Mouse (Mus musculus): ENCODE results near the gene Ccnj. TPM values are rescaled to one million over a fixed set of nuclear protein-coding genes. Genes with fewer than 3 reads are reported as not detected.

Gene Ccnj
- polyA plus RNA-seq, 1 experiment from 2014 or later, result 11.6 TPM

DNA sequence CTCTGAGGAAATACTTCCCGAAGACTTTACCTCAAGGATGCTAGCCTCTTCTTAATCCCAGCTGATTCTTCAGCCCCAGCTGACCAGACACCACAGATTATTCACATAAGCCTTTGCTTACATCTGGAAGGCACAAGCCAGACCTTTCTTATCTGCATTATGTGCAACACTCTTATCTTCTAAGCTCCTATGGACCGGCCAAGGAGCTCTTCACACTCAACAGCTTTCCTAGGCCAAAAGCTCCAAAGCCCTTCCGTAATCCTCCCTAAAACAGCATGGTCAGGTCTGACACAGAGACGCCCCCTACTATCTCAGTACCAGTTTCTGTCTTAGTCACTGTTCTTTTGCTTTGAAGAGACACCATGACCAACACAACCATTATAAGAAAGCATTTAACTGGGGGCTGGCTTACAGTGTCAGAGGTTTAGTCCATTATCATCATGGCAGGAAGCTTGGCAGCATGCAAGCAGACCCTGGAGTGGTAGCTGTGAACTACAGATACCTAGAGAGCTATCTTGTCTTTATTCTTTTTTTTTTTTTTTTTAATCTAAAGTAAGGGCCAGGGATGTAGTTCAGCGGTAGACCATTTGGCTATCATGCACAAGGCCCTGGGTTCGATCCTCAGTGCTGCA, 13.1 kb upstream of the Ccnj start:
- Histone ChIP-seq H3K27me3 (ENCODE audit: control insufficient read depth, insufficient read depth, low read length) (no peaks in the 10 kb centered on the region), H3K4me1 (ENCODE audit: control insufficient read depth, insufficient read depth, low read length) (no peaks in the 10 kb centered on the region), H3K9ac (replicated peaks; ENCODE audit: low read depth, low read length) (no peak overlapping the region), H3K36me3 (ENCODE audit: control insufficient read depth, insufficient read depth, low read length) (no peaks in the 10 kb centered on the region), H3K27ac (ENCODE audit: low read depth, low read length) (no peak overlapping the region), H3K4me3 (ENCODE audit: low read depth, low read length) (no peak overlapping the region), H3K9me3 (ENCODE audit: control insufficient read depth, low read length) (no peaks in the 10 kb centered on the region), H3K4me2 (ENCODE audit: low read depth, low read length) (no peak overlapping the region)
- 92% methylated on average over 6 of the region's 6 CpGs for WGBS
- no peak for ATAC-seq (ENCODE audit: low read depth)

DNA sequence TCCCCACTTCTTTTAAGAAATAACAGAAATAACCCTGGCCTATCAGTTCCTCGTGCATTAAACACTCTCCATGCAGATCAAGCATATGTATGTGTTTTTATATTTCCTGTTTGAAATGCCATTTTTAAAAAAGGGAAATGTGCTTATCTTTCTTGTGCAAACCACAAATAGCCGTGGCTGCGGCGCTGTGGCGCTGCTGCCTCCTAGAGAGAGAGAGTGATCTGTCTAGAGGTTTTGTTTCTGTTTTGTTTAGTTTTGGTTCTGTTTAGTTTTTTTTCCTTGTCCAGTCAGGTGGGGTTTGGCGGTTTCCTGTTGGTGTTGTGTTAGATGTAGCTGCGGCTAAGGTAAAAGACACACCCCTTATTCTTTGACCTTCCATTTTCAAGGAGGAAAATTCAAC, 12.3 kb upstream of the Ccnj start:
- Histone ChIP-seq H3K27me3 (ENCODE audit: control insufficient read depth, insufficient read depth, low read length) (no peaks in the 10 kb centered on the region), H3K4me2 (ENCODE audit: low read depth, low read length) (no peak overlapping the region), H3K9ac (replicated peaks; ENCODE audit: low read depth, low read length) (no peak overlapping the region), H3K27ac (ENCODE audit: low read depth, low read length) (no peak overlapping the region), H3K36me3 (ENCODE audit: control insufficient read depth, insufficient read depth, low read length) (no peaks in the 10 kb centered on the region), H3K4me1 (ENCODE audit: control insufficient read depth, insufficient read depth, low read length) (no peaks in the 10 kb centered on the region), H3K4me3 (ENCODE audit: low read depth, low read length) (no peak overlapping the region), H3K9me3 (ENCODE audit: control insufficient read depth, low read length) (no peaks in the 10 kb centered on the region)
- ATAC-seq (ENCODE audit: low read depth), result no peak
- 84% methylated on average over 7 of the region's 7 CpGs for WGBS

DNA sequence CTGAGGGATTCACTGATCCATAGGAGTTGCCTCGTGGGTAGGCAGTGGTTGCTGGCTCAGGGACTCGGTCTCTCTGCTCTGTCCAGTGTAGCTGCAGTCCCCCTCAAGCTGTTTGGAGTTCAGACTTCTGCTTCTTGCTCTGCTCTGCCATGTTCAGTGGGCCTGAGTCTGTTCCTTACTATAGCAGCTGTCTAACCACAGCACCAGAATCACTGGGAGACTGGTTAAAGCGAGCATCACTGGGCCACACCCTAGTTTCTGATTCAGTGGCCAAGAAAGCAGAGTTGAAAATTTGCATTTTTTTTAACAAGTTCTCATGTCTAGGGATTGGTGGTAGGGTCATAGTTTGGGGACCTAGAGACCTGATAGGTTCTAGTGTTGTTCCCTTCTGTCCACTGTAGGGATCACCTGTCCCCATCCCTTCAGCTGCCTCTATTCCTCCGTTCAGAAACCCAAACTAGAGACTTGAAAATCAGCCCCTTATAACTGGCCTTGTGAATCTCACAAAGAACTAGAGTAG, 9.7 kb upstream of the Ccnj start:
- no peak overlapping the region for H3K9ac ChIP-seq (replicated peaks; ENCODE audit: low read depth, low read length)
- no peak for ATAC-seq (ENCODE audit: low read depth)

DNA sequence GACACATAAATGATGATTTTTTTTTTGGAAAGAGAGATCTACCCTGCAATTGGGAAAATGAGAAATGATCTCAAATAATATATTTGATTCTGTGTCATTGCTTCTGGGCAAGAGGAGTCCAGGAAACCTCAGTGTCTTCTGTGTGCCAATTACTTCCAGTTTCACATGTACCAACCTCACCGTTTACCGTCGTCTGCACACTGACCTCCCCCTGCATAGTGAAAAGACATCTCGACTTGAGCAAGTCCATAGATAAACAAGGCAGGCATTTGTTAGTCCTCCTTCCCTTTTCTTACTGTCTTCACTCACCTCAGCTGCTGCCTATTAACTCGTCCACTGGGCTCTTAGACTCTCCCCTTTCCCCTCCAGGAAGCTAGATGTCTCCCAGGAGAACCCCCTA, 5.4 kb upstream of the Ccnj start:
- WGBS, result 68% methylated on average over 5 of the region's 5 CpGs
- H3K4me3 ChIP-seq (ENCODE audit: low read depth, low read length), result no peak overlapping the region
- H3K4me2 ChIP-seq (ENCODE audit: low read depth, low read length), result no peak overlapping the region
- no peak overlapping the region for H3K9ac ChIP-seq (replicated peaks; ENCODE audit: low read depth, low read length)
- H3K36me3 ChIP-seq (ENCODE audit: control insufficient read depth, insufficient read depth, low read length), result no peaks in the 10 kb centered on the region
- H3K9me3 ChIP-seq (ENCODE audit: control insufficient read depth, low read length), result no peaks in the 10 kb centered on the region
- no peak for ATAC-seq (ENCODE audit: low read depth)
- H3K4me1 ChIP-seq (ENCODE audit: control insufficient read depth, insufficient read depth, low read length), result no peaks in the 10 kb centered on the region
- no peaks in the 10 kb centered on the region for H3K27me3 ChIP-seq (ENCODE audit: control insufficient read depth, insufficient read depth, low read length)
- no peak overlapping the region for H3K27ac ChIP-seq (ENCODE audit: low read depth, low read length)

More for the DNA sequence above, 9.7 kb upstream of the Ccnj start:
- Histone ChIP-seq H3K27me3 (ENCODE audit: control insufficient read depth, insufficient read depth, low read length) (no peaks in the 10 kb centered on the region), H3K9me3 (ENCODE audit: control insufficient read depth, low read length) (no peaks in the 10 kb centered on the region), H3K4me3 (ENCODE audit: low read depth, low read length) (no peak overlapping the region), H3K36me3 (ENCODE audit: control insufficient read depth, insufficient read depth, low read length) (no peaks in the 10 kb centered on the region), H3K4me1 (ENCODE audit: control insufficient read depth, insufficient read depth, low read length) (no peaks in the 10 kb centered on the region), H3K27ac (ENCODE audit: low read depth, low read length) (no peak overlapping the region), H3K4me2 (ENCODE audit: low read depth, low read length) (no peak overlapping the region)
- WGBS, result 84% methylated on average over 4 of the region's 4 CpGs

DNA sequence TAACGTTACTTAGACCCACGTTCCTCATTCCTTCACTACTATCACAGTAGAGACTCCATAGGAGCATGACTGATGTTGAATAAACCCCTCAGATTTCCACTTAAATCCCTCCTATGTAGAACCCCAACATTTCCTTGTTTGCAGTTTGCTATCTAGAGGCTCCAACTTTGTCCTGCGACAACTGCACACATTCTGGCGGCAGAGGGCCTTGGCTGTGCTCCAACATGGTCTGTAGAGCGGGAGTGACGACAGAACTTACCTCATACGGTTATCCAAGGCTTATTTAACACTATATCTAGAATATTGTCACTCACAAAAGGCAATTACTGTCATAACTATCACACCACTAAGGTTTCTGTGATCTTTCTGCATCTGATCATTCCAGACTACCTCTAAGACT, 4.3 kb upstream of the Ccnj start:
- Histone ChIP-seq H3K9me3 (ENCODE audit: control insufficient read depth, low read length) (no peaks in the 10 kb centered on the region), H3K27me3 (ENCODE audit: control insufficient read depth, insufficient read depth, low read length) (no peaks in the 10 kb centered on the region), H3K4me3 (ENCODE audit: low read depth, low read length) (no peak overlapping the region), H3K9ac (replicated peaks; ENCODE audit: low read depth, low read length) (no peak overlapping the region), H3K27ac (ENCODE audit: low read depth, low read length) (no peak overlapping the region), H3K4me2 (ENCODE audit: low read depth, low read length) (no peak overlapping the region), H3K36me3 (ENCODE audit: control insufficient read depth, insufficient read depth, low read length) (no peaks in the 10 kb centered on the region), H3K4me1 (ENCODE audit: control insufficient read depth, insufficient read depth, low read length) (no peaks in the 10 kb centered on the region)
- no peak for ATAC-seq (ENCODE audit: low read depth)
- WGBS, result 84% methylated on average over 7 of the region's 7 CpGs

DNA sequence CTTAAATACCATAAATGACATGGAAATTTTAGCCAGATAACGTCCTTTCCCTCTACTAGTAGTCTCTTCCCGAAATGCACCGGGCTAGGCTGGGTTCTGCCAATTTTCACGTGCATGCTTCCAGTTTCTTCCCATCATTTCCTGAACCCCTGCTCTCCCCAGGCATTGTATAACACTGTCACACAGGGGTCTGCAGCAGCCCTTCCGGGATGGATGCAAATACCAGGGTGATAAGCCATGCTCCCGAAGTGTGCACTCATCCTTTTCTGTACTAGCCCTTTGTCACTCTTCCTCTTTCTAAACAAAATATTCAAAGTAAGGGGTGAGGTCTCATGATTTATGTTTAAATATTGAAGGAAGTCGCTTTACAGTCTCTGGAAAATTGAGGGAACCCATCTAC, 881 bp upstream of the Ccnj start:
- Histone ChIP-seq H3K9ac (replicated peaks; ENCODE audit: low read depth, low read length) (peak overlapping the region; percentile 99; the same call in 1 of the 2 replicates), H3K27ac (ENCODE audit: low read depth, low read length) (peak overlapping the region; percentile 95), H3K9me3 (ENCODE audit: control insufficient read depth, low read length) (no peaks in the 10 kb centered on the region), H3K27me3 (ENCODE audit: control insufficient read depth, insufficient read depth, low read length) (no peaks in the 10 kb centered on the region), H3K36me3 (ENCODE audit: control insufficient read depth, insufficient read depth, low read length) (no peaks in the 10 kb centered on the region; the same call in 1 of the 2 replicates), H3K4me3 (ENCODE audit: low read depth, low read length) (peak overlapping the region; percentile 94), H3K4me1 (ENCODE audit: control insufficient read depth, insufficient read depth, low read length) (peaks cover 26% of the 10 kb centered on the region), H3K4me2 (ENCODE audit: low read depth, low read length) (peak overlapping the region; percentile 94)
- 57% methylated on average over 7 of the region's 7 CpGs for WGBS
- ATAC-seq (ENCODE audit: low read depth), result no peak

DNA sequence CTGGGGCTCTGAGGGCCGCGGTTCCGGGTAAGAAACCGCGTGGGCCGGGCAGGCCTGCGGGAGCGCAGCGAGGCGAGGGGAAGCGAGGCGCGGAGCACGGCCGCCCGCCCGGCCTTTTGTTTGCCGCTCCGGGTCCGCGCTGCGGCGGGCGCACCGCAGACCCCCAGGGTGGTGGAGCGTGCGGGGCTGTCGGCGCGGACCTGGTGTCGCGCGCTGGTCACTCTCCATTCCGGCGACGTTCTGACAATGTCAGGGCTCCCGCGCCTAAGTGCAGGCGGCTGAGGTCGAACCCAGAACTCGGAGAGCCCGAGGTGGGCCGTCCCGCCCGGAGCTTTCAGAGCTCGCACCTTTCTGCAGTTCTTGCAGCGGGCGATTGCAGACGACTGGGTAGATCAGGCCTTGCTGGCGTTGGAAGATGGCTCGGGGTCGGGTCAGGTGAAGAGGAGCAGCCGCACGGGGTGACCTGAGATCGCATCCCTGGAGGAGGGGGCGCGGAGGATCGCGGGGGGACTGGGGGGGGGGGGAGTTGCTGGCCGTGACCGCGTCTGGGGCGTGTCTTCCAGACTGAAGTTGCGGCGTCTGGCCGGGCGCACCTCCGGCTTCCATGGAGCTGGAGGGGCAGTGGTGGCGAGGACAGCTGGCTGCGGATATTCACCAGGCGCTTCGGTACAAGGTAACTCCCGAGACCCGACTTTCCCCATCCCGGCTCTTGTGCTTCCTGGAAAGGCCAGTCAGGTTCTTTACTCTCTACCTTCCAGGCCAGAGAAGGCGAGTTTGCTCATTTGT, 530 bp downstream of the Ccnj start:
- peak overlapping the region; percentile 94 for H3K4me2 ChIP-seq (ENCODE audit: low read depth, low read length)
- peak overlapping the region; percentile 95 for H3K27ac ChIP-seq (ENCODE audit: low read depth, low read length)
- under 1% methylated on average over 61 of the region's 76 CpGs for WGBS
- H3K27me3 ChIP-seq (ENCODE audit: control insufficient read depth, insufficient read depth, low read length), result no peaks in the 10 kb centered on the region
- peak overlapping the region; percentile 99 for H3K9ac ChIP-seq (replicated peaks; ENCODE audit: low read depth, low read length)
- H3K36me3 ChIP-seq (ENCODE audit: control insufficient read depth, insufficient read depth, low read length), result no peaks in the 10 kb centered on the region; the same call in 1 of the 2 replicates
- H3K9me3 ChIP-seq (ENCODE audit: control insufficient read depth, low read length), result no peaks in the 10 kb centered on the region
- peaks cover 26% of the 10 kb centered on the region for H3K4me1 ChIP-seq (ENCODE audit: control insufficient read depth, insufficient read depth, low read length)
- ATAC-seq (ENCODE audit: low read depth), result peak; percentile 81
- peak overlapping the region; percentile 94 for H3K4me3 ChIP-seq (ENCODE audit: low read depth, low read length)

DNA sequence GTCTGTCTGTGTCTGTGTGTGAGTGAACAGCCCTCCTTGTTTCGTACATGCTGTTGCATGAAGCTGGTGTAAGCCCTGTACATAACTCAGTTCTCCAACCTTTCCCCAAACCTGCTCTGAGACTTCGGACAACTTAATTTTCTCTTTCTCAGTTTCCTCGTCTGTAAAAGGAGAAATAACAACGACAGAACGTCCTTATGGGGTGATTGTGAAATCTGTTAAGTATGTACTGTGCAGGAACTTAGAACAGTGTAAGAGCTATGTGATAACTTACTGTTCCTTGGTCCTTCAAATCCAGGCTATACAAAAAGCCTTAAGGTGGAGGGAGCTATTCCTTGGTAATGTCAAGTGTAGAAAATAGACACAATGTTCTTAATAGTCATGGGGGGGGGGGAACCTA, 1.3 kb downstream of the Ccnj start:
- peaks cover 26% of the 10 kb centered on the region for H3K4me1 ChIP-seq (ENCODE audit: control insufficient read depth, insufficient read depth, low read length)
- no peaks in the 10 kb centered on the region for H3K9me3 ChIP-seq (ENCODE audit: control insufficient read depth, low read length)
- peak overlapping the region; percentile 99; the same call in 1 of the 2 replicates for H3K9ac ChIP-seq (replicated peaks; ENCODE audit: low read depth, low read length)
- 30% methylated on average over 5 of the region's 5 CpGs for WGBS
- H3K36me3 ChIP-seq (ENCODE audit: control insufficient read depth, insufficient read depth, low read length), result peaks cover 5% of the 10 kb centered on the region
- no peak for ATAC-seq (ENCODE audit: low read depth)
- no peaks in the 10 kb centered on the region for H3K27me3 ChIP-seq (ENCODE audit: control insufficient read depth, insufficient read depth, low read length)
- peak overlapping the region; percentile 94 for H3K4me2 ChIP-seq (ENCODE audit: low read depth, low read length)
- H3K27ac ChIP-seq (ENCODE audit: low read depth, low read length), result no peak overlapping the region
- H3K4me3 ChIP-seq (ENCODE audit: low read depth, low read length), result peak overlapping the region; percentile 94

DNA sequence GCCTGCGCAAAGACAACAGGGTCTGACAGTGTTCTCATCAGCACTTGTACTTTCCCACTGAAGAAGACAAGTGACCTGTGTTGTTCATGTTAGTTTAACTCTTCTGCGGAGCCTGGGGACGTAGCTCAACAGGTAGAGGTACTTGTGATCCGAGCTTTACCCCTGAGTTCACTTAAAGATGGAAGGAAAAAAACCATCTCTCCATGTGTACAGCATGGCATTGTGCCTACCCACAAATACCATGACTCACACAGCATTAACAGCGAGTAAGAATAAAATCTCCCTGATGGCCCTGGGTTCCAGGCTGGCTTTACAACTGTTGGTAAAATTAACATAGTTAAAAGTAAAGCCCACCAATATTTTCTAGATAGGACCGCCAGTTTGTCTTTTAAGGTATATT, 3.4 kb downstream of the Ccnj start:
- Histone ChIP-seq H3K4me3 (ENCODE audit: low read depth, low read length) (no peak overlapping the region), H3K4me2 (ENCODE audit: low read depth, low read length) (no peak overlapping the region), H3K9me3 (ENCODE audit: control insufficient read depth, low read length) (no peaks in the 10 kb centered on the region), H3K9ac (replicated peaks; ENCODE audit: low read depth, low read length) (no peak overlapping the region), H3K4me1 (ENCODE audit: control insufficient read depth, insufficient read depth, low read length) (peaks cover 26% of the 10 kb centered on the region), H3K27ac (ENCODE audit: low read depth, low read length) (no peak overlapping the region), H3K27me3 (ENCODE audit: control insufficient read depth, insufficient read depth, low read length) (no peaks in the 10 kb centered on the region), H3K36me3 (ENCODE audit: control insufficient read depth, insufficient read depth, low read length) (peaks cover 24% of the 10 kb centered on the region)
- ATAC-seq (ENCODE audit: low read depth), result no peak
- WGBS, result 95% methylated on average over 6 of the region's 6 CpGs

All from neural tube, embryonic 14.5 days (tissue).